Mouse (Mus musculus) gastrocnemius, postnatal 36 days (tissue): ENCODE results near the gene Cbx4. TPM values are rescaled to one million over a fixed set of nuclear protein-coding genes. Genes with fewer than 3 reads are reported as not detected.

ENCODE experiments used
- DNase-seq, 2 experiments: peaks; one replicate each; pipeline ENCODE4 v3.0.0; 2022
- intact Hi-C: fragments of 180-260 bp; cut with DNase I; formaldehyde crosslinking; loops from one replicate; pipeline ENCODE4 v1.15.1; 2025
- total RNA-seq, 2 experiments: library from RNA; stranded (reverse); gene quantifications; 2 replicates each; pipeline ENCODE4 v1.2.3; 2021

Gene Cbx4
- total RNA-seq, 2 experiments from 2014 or later: 1.6 to 3.0 TPM

- DNase-seq: no peak
- intact Hi-C loops: no loop called here
Observed at GRCm38 (mm10) chr11:119072986-119073385, 13.0 kb downstream of the Cbx4 start.

- intact Hi-C loops: no loop called here
- DNase-seq: no peak
Observed at GRCm38 (mm10) chr11:119072239-119072638, 13.8 kb downstream of the Cbx4 start.

GRCm38 (mm10) chr11:119066841-119067240 is 19.2 kb downstream of the Cbx4 start:
- intact Hi-C loops: no loop called here

GRCm38 (mm10) chr11:119059256-119059655 is 26.8 kb downstream of the Cbx4 start:
- intact Hi-C loops: no loop called here
- DNase-seq: no peak

More at GRCm38 (mm10) chr11:119066841-119067240, 19.2 kb downstream of the Cbx4 start:
- DNase-seq: no peak

GRCm38 (mm10) chr11:119058041-119058995 is 27.7 kb downstream of the Cbx4 start:
- no peak for DNase-seq
- intact Hi-C loops: no loop called here

- DNase-seq: no peak
- intact Hi-C loops: no loop called here
Observed at GRCm38 (mm10) chr11:119057291-119057690, 28.7 kb downstream of the Cbx4 start.

- intact Hi-C loops: no loop called here
- DNase-seq: peak in 1 of 2 experiments; percentile 48
Observed at GRCm38 (mm10) chr11:119056301-119057211, 29.5 kb downstream of the Cbx4 start.

GRCm38 (mm10) chr11:119055571-119056131 is 30.4 kb downstream of the Cbx4 start:
- intact Hi-C loops: no loop called here
- DNase-seq: peak in 1 of 2 experiments; percentile 31

GRCm38 (mm10) chr11:119054351-119055345 is 31.4 kb downstream of the Cbx4 start:
- intact Hi-C loops: no loop called here
- DNase-seq: no peak

GRCm38 (mm10) chr11:119053738-119054350 is 32.2 kb downstream of the Cbx4 start:
- no peak for DNase-seq
- intact Hi-C loops: loop anchor here (2.0 kb wide), 1 partner anchor 29 kb away; no protein-coding TSS in a partner anchor

GRCm38 (mm10) chr11:119053257-119053670 is 32.8 kb downstream of the Cbx4 start:
- DNase-seq: peak; percentile 45 to 51
- intact Hi-C loops: loop anchor here (2.0 kb wide), 1 partner anchor 30 kb away; no protein-coding TSS in a partner anchor

GRCm38 (mm10) chr11:119052661-119053256 is 33.3 kb downstream of the Cbx4 start:
- DNase-seq: peak in 1 of 2 experiments; percentile 18
- intact Hi-C loops: loop anchor here (1.0 to 2.0 kb wide), 2 partner anchors 30 to 138 kb away; no protein-coding TSS in a partner anchor

- intact Hi-C loops: loop anchor here (1.0 to 2.0 kb wide), 2 partner anchors 31 to 138 kb away; no protein-coding TSS in a partner anchor
Observed at GRCm38 (mm10) chr11:119051927-119052660, 33.9 kb downstream of the Cbx4 start.

GRCm38 (mm10) chr11:119051426-119051825 is 34.6 kb downstream of the Cbx4 start:
- DNase-seq: no peak
- intact Hi-C loops: no loop called here

More at GRCm38 (mm10) chr11:119051927-119052660, 33.9 kb downstream of the Cbx4 start:
- DNase-seq: no peak

GRCm38 (mm10) chr11:119050361-119050760 is 35.7 kb downstream of the Cbx4 start:
- intact Hi-C loops: no loop called here
- no peak for DNase-seq

GRCm38 (mm10) chr11:119048133-119048510 is 37.9 kb downstream of the Cbx4 start:
- intact Hi-C loops: no loop called here
- no peak for DNase-seq
